Mouse (Mus musculus): ENCODE results near the gene Cers6. TPM values are rescaled to one million over a fixed set of nuclear protein-coding genes. Genes with fewer than 3 reads are reported as not detected.

Cers6 gene
- polyA plus RNA-seq, 1 experiment from 2014 or later, result 28.8 TPM

GRCm38 (mm10) chr2:68935721-68936294 lies 74.6 kb downstream of the Cers6 start:
- H3K4me1 ChIP-seq, result peaks cover 11% of the 10 kb centered on the region
- H3K36me3 ChIP-seq (replicated peaks), result peaks cover 32% of the 10 kb centered on the region
- no peaks in the 10 kb centered on the region for H3K9me3 ChIP-seq
- H3K27ac ChIP-seq (replicated peaks), result no peak overlapping the region
- H3K27me3 ChIP-seq (replicated peaks; ENCODE audit: low read depth, poor library complexity, severe bottlenecking), result no peaks in the 10 kb centered on the region
- no peak for DNase-seq (ENCODE audit: low spot score)
- WGBS, result 86% methylated on average over 2 of the region's 2 CpGs
- no peak overlapping the region for H3K4me3 ChIP-seq

DNA sequence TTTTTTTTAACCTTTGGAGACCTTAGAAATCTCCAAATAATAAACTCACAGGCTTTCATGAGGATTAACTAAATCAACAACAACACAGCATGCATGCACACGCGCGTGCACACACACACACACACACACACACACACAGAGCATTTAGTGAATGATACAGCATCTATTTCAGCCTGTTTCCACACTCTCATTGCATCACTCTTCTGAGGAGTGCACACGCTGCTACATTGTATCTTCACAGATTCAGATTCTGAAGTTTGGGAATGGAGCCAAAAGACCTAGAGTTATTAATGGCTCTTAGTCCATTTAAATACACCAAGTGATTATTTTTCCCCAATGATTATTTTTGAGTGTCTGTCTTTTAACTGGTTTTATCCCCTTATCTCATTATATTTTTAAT lies 75.5 kb downstream of the Cers6 start:
- 94% methylated on average over 4 of the region's 4 CpGs for WGBS
- no peak overlapping the region for H3K4me3 ChIP-seq
- H3K9me3 ChIP-seq, result 0 out of 2 replicates have a peak, but pooled peaks cover 5% of the 10 kb centered on the region
- H3K36me3 ChIP-seq (replicated peaks), result peaks cover 32% of the 10 kb centered on the region
- no peak for DNase-seq (ENCODE audit: low spot score)
- peaks cover 11% of the 10 kb centered on the region for H3K4me1 ChIP-seq
- no peaks in the 10 kb centered on the region for H3K27me3 ChIP-seq (replicated peaks; ENCODE audit: low read depth, poor library complexity, severe bottlenecking)
- no peak overlapping the region for H3K27ac ChIP-seq (replicated peaks)

DNA sequence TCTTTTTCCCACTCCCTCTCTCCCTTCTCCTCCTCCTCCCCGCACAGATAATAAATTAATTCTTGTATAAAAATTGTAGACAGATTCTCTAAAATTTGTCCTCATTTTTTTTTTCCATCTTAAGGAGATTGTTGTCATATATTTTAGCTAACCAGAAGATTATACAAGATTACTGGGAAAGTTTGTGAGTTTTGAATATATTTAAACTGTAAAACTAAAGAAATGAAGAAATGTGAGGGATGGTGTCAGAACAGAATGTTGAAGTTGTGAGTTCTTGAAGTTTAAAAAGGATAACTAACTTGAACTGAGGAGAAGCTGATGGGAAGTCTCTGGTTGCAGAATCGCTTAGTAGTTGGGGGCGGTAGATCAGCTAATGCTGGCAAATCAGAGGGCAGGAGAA lies 76.6 kb downstream of the Cers6 start:
- 96% methylated on average over 3 of the region's 3 CpGs for WGBS
- Histone ChIP-seq H3K9me3 (0 out of 2 replicates have a peak, but pooled peaks cover 5% of the 10 kb centered on the region), H3K4me3 (no peak overlapping the region), H3K27ac (replicated peaks) (no peak overlapping the region), H3K4me1 (peaks cover 11% of the 10 kb centered on the region), H3K27me3 (replicated peaks; ENCODE audit: low read depth, poor library complexity, severe bottlenecking) (no peaks in the 10 kb centered on the region), H3K36me3 (replicated peaks) (peaks cover 32% of the 10 kb centered on the region)
- DNase-seq (ENCODE audit: low spot score), result no peak

- no peaks in the 10 kb centered on the region for H3K27me3 ChIP-seq (replicated peaks; ENCODE audit: low read depth, poor library complexity, severe bottlenecking)
- H3K27ac ChIP-seq (replicated peaks), result no peak overlapping the region
- DNase-seq (ENCODE audit: low spot score), result no peak
- WGBS, result 56% methylated on average over 2 of the region's 2 CpGs
- H3K4me3 ChIP-seq, result no peak overlapping the region
- H3K36me3 ChIP-seq (replicated peaks), result peaks cover 21% of the 10 kb centered on the region
- 0 out of 2 replicates have a peak, but pooled peaks cover 5% of the 10 kb centered on the region for H3K9me3 ChIP-seq
- peaks cover 6% of the 10 kb centered on the region for H3K4me1 ChIP-seq
These were observed 83.7 kb downstream of the Cers6 start for GRCm38 (mm10) chr2:68944898-68945297.

- Histone ChIP-seq H3K36me3 (replicated peaks) (peaks cover 26% of the 10 kb centered on the region), H3K4me3 (no peak overlapping the region), H3K9me3 (0 out of 2 replicates have a peak, but pooled peaks cover 5% of the 10 kb centered on the region), H3K27me3 (replicated peaks; ENCODE audit: low read depth, poor library complexity, severe bottlenecking) (no peaks in the 10 kb centered on the region), H3K27ac (replicated peaks) (no peak overlapping the region), H3K4me1 (peaks cover 6% of the 10 kb centered on the region)
- WGBS, result 75% methylated on average over 2 of the region's 2 CpGs
- DNase-seq (ENCODE audit: low spot score), result no peak
These were observed 84.7 kb downstream of the Cers6 start for GRCm38 (mm10) chr2:68945976-68946375.

DNA sequence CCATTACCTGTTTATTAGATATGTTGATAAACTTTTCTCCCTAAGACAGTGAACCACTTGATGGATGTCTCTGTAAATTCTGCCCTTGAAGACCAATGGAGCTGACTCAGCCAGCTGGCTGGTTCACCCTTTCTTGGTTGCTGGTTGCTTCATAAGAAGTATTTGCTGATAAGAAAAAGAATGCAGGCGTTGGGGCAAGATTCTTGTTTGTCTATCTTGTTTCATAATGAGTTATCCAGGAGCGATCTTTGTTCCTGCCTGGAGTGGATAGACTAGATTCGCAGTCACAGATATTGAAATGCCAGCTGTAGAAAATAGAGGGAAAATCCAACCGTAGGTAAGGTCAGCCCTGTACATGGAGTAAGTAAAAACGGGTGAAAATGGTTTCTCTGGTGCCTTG lies 85.6 kb downstream of the Cers6 start:
- Histone ChIP-seq H3K36me3 (replicated peaks) (peaks cover 35% of the 10 kb centered on the region), H3K27ac (replicated peaks) (no peak overlapping the region), H3K9me3 (no peaks in the 10 kb centered on the region), H3K4me1 (peaks cover 6% of the 10 kb centered on the region), H3K27me3 (replicated peaks; ENCODE audit: low read depth, poor library complexity, severe bottlenecking) (no peaks in the 10 kb centered on the region), H3K4me3 (no peak overlapping the region)
- no peak for DNase-seq (ENCODE audit: low spot score)
- WGBS, result 91% methylated on average over 5 of the region's 5 CpGs

- no peaks in the 10 kb centered on the region for H3K9me3 ChIP-seq
- DNase-seq (ENCODE audit: low spot score), result no peak
- no peak overlapping the region for H3K4me3 ChIP-seq
- no peak overlapping the region for H3K27ac ChIP-seq (replicated peaks)
- H3K4me1 ChIP-seq, result peaks cover 6% of the 10 kb centered on the region
- no peaks in the 10 kb centered on the region for H3K27me3 ChIP-seq (replicated peaks; ENCODE audit: low read depth, poor library complexity, severe bottlenecking)
- WGBS, result 90% methylated on average over 2 of the region's 2 CpGs
- peaks cover 40% of the 10 kb centered on the region for H3K36me3 ChIP-seq (replicated peaks)
These were observed 87.9 kb downstream of the Cers6 start for GRCm38 (mm10) chr2:68949137-68949536.

GRCm38 (mm10) chr2:68949728-68950127 lies 88.5 kb downstream of the Cers6 start:
- Histone ChIP-seq H3K36me3 (replicated peaks) (peaks cover 40% of the 10 kb centered on the region), H3K4me1 (peaks cover 6% of the 10 kb centered on the region), H3K4me3 (no peak overlapping the region), H3K27ac (replicated peaks) (no peak overlapping the region), H3K9me3 (no peaks in the 10 kb centered on the region), H3K27me3 (replicated peaks; ENCODE audit: low read depth, poor library complexity, severe bottlenecking) (no peaks in the 10 kb centered on the region)
- WGBS, result 86% methylated on average over 5 of the region's 5 CpGs
- no peak for DNase-seq (ENCODE audit: low spot score)

DNA sequence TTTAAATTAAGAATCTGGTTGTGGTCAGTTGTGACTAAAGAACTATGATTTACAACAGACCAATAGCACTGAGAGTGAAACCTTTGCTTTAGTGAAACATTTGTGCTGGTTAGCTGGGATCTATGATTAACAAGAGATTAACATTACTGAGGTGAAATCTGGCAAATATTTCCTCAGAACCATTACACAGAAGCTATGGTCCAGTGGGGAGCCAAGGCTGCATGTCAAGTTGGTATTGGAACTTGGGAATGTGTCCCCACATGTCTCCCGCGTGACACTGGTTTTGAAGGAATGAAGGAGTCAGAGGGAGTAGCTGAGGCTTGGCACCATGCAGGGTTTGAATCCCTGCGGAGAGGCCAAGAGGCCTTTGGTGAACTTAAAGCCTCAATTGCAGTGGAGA lies 90.5 kb downstream of the Cers6 start:
- WGBS, result 87% methylated on average over 3 of the region's 3 CpGs
- Histone ChIP-seq H3K27me3 (replicated peaks; ENCODE audit: low read depth, poor library complexity, severe bottlenecking) (no peaks in the 10 kb centered on the region), H3K4me1 (no peaks in the 10 kb centered on the region), H3K27ac (replicated peaks) (no peak overlapping the region), H3K4me3 (no peak overlapping the region), H3K9me3 (no peaks in the 10 kb centered on the region), H3K36me3 (replicated peaks) (peaks cover 40% of the 10 kb centered on the region)
- DNase-seq (ENCODE audit: low spot score), result no peak

DNA sequence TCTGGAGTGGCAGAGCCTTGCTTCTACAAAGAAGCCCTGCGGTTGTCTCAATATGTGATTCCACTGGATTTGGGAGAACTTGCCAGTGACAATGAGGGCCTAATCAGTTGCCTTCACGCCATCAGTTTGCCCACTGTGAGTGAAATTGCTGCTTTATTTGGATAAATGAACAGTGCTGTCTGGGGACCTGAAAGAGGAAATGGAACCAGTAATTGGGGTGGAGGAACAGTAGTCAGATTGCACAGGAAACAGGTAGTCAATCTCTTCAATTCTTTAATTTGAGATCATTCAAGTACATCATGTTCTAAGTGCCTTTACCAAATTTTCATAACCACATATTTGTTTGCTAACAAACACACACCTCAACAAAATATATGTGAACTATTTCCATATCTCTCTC lies 92.4 kb downstream of the Cers6 start:
- 82% methylated on average over 2 of the region's 2 CpGs for WGBS

GRCm38 (mm10) chr2:68955496-68955895 lies 94.3 kb downstream of the Cers6 start:
- H3K4me1 ChIP-seq, result peaks cover 14% of the 10 kb centered on the region
- WGBS, result 93% methylated on average over 2 of the region's 2 CpGs
- H3K36me3 ChIP-seq (replicated peaks), result peaks cover 18% of the 10 kb centered on the region
- no peak overlapping the region for H3K27ac ChIP-seq (replicated peaks)
- H3K27me3 ChIP-seq (replicated peaks; ENCODE audit: low read depth, poor library complexity, severe bottlenecking), result no peaks in the 10 kb centered on the region
- no peak for DNase-seq (ENCODE audit: low spot score)
- H3K9me3 ChIP-seq, result no peaks in the 10 kb centered on the region
- no peak overlapping the region for H3K4me3 ChIP-seq

More for the DNA sequence above, 92.4 kb downstream of the Cers6 start:
- H3K4me3 ChIP-seq, result no peak overlapping the region
- H3K9me3 ChIP-seq, result no peaks in the 10 kb centered on the region
- H3K36me3 ChIP-seq (replicated peaks), result peaks cover 30% of the 10 kb centered on the region
- H3K4me1 ChIP-seq, result peaks cover 10% of the 10 kb centered on the region
- H3K27me3 ChIP-seq (replicated peaks; ENCODE audit: low read depth, poor library complexity, severe bottlenecking), result no peaks in the 10 kb centered on the region
- H3K27ac ChIP-seq (replicated peaks), result no peak overlapping the region
- no peak for DNase-seq (ENCODE audit: low spot score)

DNA sequence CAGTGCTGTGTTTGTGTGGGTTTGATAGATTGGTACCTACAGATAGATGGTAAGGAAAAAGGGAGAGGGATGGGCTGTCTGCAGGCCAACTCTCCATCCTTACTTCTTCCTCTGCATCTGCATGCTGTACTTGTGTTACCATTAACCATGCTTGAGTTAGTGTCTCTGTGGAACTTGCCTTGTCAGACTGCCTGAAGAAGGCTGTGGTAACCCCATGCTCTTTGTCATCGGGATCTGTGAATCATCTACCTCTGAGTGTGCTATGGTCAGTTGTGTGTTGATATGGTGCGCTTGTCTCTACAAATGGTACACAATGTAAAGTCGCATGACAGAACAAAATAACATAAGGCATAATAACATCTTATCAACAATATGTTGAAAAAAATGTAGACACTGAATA lies 94.9 kb downstream of the Cers6 start:
- Histone ChIP-seq H3K27me3 (replicated peaks; ENCODE audit: low read depth, poor library complexity, severe bottlenecking) (no peaks in the 10 kb centered on the region), H3K36me3 (replicated peaks) (peaks cover 12% of the 10 kb centered on the region), H3K4me1 (peaks cover 14% of the 10 kb centered on the region), H3K9me3 (no peaks in the 10 kb centered on the region), H3K27ac (replicated peaks) (no peak overlapping the region), H3K4me3 (no peak overlapping the region)
- whole genome bisulfite sequencing, result 99% methylated on average over 3 of the region's 3 CpGs
- DNase-seq (ENCODE audit: low spot score), result no peak

DNA sequence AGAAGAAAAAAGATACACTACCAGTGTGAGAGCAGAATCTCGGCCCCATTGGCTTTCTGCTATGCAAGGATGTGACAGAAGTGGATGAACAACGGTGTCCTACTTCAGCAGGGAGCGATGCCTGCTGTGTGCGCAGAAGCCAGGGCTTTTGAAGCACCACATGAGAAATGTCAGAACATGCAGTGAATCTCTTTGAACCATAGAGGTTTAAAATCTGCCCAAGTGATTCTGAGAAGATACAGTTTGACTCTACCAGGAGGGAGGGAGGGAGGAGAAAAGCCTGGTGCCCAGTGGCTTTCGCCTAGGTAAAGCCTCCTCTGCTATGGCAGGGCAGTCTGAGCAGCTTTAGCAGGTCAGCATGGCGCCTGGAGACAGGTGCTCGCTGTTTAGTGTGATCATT lies 96.6 kb downstream of the Cers6 start:
- Histone ChIP-seq H3K36me3 (replicated peaks) (0 out of 2 replicates have a peak, but pooled peaks cover 3% of the 10 kb centered on the region), H3K27ac (replicated peaks) (no peak overlapping the region), H3K4me3 (no peak overlapping the region), H3K4me1 (peaks cover 14% of the 10 kb centered on the region), H3K27me3 (replicated peaks; ENCODE audit: low read depth, poor library complexity, severe bottlenecking) (no peaks in the 10 kb centered on the region), H3K9me3 (no peaks in the 10 kb centered on the region)
- DNase-seq (ENCODE audit: low spot score), result no peak
- 84% methylated on average over 7 of the region's 7 CpGs for WGBS

All from embryonic facial prominence, embryonic 10.5 days (tissue).